Mouse (Mus musculus): ENCODE measurements around the gene Gjb1. TPM values are rescaled to one million over a fixed set of nuclear protein-coding genes. Genes with fewer than 3 reads are reported as not detected.
A peak's percentile ranks its signal among the peaks of the same experiment; 100 is the strongest.

Gene Gjb1
- polyA plus RNA-seq, 1 experiment = 88.8 TPM

DNA sequence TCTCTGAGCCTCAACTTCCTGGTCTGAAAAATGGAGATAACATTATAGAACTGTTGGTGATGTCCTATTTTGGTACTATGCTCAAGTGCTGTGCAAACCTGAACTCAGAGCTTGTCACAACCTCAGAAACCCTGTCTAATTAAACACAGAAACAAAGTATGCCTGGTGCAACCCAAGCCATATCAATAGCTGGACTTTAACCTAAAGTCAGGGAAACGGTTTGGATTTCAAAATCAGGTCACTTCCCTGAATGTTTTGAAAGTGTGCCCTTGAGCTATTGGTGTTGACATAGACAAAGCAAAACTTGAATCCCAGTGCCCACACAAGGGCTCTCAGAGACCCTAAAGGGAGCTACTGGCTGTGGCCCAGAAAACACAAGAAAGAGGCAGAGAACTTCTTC, 3.6 kb downstream of the Gjb1 start:
- Histone ChIP-seq H3K27me3 (ENCODE audit: control insufficient read depth, insufficient read depth, low read length) (no peaks in the 10 kb centered on the region), H3K4me1 (ENCODE audit: control insufficient read depth, insufficient read depth, insufficient read length, low read length) (no peaks in the 10 kb centered on the region; the same call in 1 of the 2 replicates), H3K4me3 (ENCODE audit: low read depth, low read length) (no peak overlapping the region), H3K27ac (ENCODE audit: insufficient read depth, low read depth, low read length) (peak overlapping the region; percentile 80; the same call in 1 of the 2 replicates), H3K36me3 (ENCODE audit: control insufficient read depth, insufficient read depth, low read length) (peaks cover 2% of the 10 kb centered on the region; the same call in 1 of the 2 replicates)
- TF ChIP-seq POLR2A (IDR thresholded peaks at IDR 0.05; ENCODE audit: low read depth, low read length) = no peak
- TF ChIP-seq CTCF (IDR thresholded peaks at IDR 0.05; ENCODE audit: extremely low read depth, insufficient read length, insufficient replicate concordance, low read depth, low read length) = no peak
- 25% methylated on average over 1 of the region's 1 CpGs for WGBS

DNA sequence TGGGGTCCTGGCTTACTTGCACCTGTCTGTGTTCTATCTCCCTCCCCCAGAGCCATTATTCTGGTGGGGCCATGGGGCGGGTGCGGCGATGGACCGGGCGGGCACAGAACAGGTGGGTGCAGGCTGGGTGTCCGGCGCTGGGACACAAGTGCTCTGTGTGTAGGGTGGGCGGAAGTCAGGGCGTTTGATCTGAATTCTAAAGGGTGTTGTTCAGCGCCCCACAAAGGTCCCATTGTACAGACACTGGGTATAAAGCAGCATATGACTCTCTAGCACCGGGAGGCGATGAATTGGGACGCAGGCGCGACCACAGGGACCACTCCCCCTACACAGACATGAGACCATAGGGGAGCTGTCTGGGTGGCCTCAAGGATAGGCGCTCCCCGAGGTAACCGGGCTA, 7.3 kb downstream of the Gjb1 start:
- H3K27me3 ChIP-seq (ENCODE audit: control insufficient read depth, insufficient read depth, low read length) = no peaks in the 10 kb centered on the region
- H3K27ac ChIP-seq (ENCODE audit: insufficient read depth, low read depth, low read length) = no peak overlapping the region
- H3K4me1 ChIP-seq (ENCODE audit: control insufficient read depth, insufficient read depth, insufficient read length, low read length) = no peaks in the 10 kb centered on the region; the same call in 1 of the 2 replicates
- peaks cover 2% of the 10 kb centered on the region; the same call in 1 of the 2 replicates for H3K36me3 ChIP-seq (ENCODE audit: control insufficient read depth, insufficient read depth, low read length)
- WGBS = 60% methylated on average over 18 of the region's 18 CpGs
- H3K4me3 ChIP-seq (ENCODE audit: low read depth, low read length) = no peak overlapping the region
- TF ChIP-seq POLR2A (IDR thresholded peaks at IDR 0.05; ENCODE audit: low read depth, low read length) = no peak
- no peak for TF ChIP-seq CTCF (IDR thresholded peaks at IDR 0.05; ENCODE audit: extremely low read depth, insufficient read length, insufficient replicate concordance, low read depth, low read length)

DNA sequence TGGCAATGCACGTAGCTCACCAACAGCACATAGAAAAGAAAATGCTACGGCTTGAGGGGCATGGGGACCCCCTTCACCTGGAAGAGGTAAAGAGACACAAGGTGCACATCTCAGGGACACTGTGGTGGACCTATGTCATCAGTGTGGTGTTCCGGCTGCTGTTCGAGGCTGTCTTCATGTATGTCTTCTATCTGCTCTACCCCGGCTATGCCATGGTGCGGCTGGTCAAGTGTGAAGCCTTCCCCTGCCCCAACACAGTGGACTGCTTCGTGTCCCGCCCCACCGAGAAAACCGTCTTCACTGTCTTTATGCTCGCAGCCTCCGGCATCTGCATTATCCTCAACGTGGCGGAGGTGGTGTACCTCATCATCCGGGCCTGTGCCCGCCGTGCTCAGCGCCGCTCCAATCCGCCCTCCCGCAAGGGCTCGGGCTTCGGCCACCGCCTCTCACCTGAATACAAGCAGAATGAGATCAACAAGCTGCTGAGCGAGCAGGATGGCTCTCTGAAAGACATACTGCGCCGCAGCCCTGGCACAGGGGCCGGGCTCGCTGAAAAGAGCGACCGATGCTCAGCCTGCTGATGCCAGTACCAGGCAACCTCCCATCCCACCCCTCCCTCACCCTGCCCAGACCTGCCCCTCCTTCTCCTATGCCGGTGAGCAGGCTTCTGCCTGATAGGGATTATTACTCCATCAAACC, 8.4 kb downstream of the Gjb1 start:
- H3K27ac ChIP-seq (ENCODE audit: insufficient read depth, low read depth, low read length) = no peak overlapping the region
- no peaks in the 10 kb centered on the region for H3K27me3 ChIP-seq (ENCODE audit: control insufficient read depth, insufficient read depth, low read length)
- H3K4me3 ChIP-seq (ENCODE audit: low read depth, low read length) = no peak overlapping the region
- H3K4me1 ChIP-seq (ENCODE audit: control insufficient read depth, insufficient read depth, insufficient read length, low read length) = no peaks in the 10 kb centered on the region; the same call in 1 of the 2 replicates
- TF ChIP-seq POLR2A (IDR thresholded peaks at IDR 0.05; ENCODE audit: low read depth, low read length) = no peak
- no peak for TF ChIP-seq CTCF (IDR thresholded peaks at IDR 0.05; ENCODE audit: extremely low read depth, insufficient read length, insufficient replicate concordance, low read depth, low read length)
- H3K36me3 ChIP-seq (ENCODE audit: control insufficient read depth, insufficient read depth, low read length) = peaks cover 2% of the 10 kb centered on the region; the same call in 1 of the 2 replicates
- WGBS = 63% methylated on average over 32 of the region's 32 CpGs

DNA sequence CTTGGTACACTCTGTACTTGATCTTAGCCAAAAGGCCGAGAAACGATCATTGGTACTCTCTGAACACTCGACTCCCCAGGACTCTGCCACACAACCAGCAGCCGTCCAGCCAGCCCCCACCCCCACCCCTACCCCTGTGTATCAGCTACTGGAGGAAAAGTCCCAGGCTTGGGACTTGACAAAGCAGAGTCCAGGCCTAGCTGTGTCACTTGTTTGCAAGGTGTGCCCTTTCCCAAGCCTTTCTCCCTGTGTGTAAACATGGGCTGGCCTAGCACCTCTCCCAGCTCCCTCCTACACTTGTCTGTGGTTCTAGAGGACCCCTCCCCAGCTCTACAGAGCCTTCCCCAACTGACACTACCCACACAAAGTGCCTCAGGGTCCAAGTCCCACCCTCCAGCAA, 10.0 kb downstream of the Gjb1 start:
- no peak overlapping the region for H3K27ac ChIP-seq (ENCODE audit: insufficient read depth, low read depth, low read length)
- no peak for TF ChIP-seq POLR2A (IDR thresholded peaks at IDR 0.05; ENCODE audit: low read depth, low read length)
- no peak for TF ChIP-seq CTCF (IDR thresholded peaks at IDR 0.05; ENCODE audit: extremely low read depth, insufficient read length, insufficient replicate concordance, low read depth, low read length)
- H3K36me3 ChIP-seq (ENCODE audit: control insufficient read depth, insufficient read depth, low read length) = peaks cover 2% of the 10 kb centered on the region; the same call in 1 of the 2 replicates

DNA sequence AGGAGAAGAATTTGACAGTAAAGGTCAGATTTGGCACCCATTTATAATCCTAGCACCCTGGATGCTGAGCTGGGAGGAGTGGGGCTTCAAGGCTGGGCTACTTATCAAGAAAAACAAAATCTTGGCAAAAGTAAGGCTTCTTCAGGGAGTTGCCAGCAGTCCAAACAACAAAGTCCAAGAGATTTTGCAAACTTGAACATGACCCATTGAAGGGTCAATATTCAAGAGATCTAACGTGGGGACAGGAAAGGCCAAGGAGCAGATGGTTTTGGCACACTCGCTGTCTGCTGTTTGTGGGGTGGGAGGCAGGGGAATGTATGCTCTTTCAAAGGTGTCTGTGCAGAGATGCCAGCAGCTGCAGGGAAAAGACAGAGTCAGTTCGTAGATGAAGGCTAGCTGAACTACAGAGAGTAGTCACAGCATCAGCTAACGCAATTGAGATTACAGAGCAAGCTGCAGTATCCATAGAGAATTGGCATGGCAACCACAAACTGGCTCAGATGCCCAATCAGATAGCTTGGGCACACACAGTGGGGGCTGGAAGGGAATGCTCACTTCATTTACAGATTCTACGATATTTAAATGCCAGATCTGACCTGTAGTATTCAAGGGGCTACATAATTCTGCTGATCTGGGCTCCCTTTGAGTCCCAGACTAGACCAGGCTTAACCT, 12.8 kb downstream of the Gjb1 start:
- Histone ChIP-seq H3K36me3 (ENCODE audit: control insufficient read depth, insufficient read depth, low read length) (peaks cover 2% of the 10 kb centered on the region; the same call in 1 of the 2 replicates), H3K4me1 (ENCODE audit: control insufficient read depth, insufficient read depth, insufficient read length, low read length) (no peaks in the 10 kb centered on the region), H3K27ac (ENCODE audit: insufficient read depth, low read depth, low read length) (no peak overlapping the region), H3K4me3 (ENCODE audit: low read depth, low read length) (no peak overlapping the region), H3K27me3 (ENCODE audit: control insufficient read depth, insufficient read depth, low read length) (no peaks in the 10 kb centered on the region)
- WGBS = 49% methylated on average over 5 of the region's 5 CpGs
- no peak for TF ChIP-seq CTCF (IDR thresholded peaks at IDR 0.05; ENCODE audit: extremely low read depth, insufficient read length, insufficient replicate concordance, low read depth, low read length)
- no peak for TF ChIP-seq POLR2A (IDR thresholded peaks at IDR 0.05; ENCODE audit: low read depth, low read length)

More for the DNA sequence above, 10.0 kb downstream of the Gjb1 start:
- Histone ChIP-seq H3K27me3 (ENCODE audit: control insufficient read depth, insufficient read depth, low read length) (no peaks in the 10 kb centered on the region), H3K4me1 (ENCODE audit: control insufficient read depth, insufficient read depth, insufficient read length, low read length) (no peaks in the 10 kb centered on the region), H3K4me3 (ENCODE audit: low read depth, low read length) (no peak overlapping the region)
- WGBS = 62% methylated on average over 4 of the region's 4 CpGs

DNA sequence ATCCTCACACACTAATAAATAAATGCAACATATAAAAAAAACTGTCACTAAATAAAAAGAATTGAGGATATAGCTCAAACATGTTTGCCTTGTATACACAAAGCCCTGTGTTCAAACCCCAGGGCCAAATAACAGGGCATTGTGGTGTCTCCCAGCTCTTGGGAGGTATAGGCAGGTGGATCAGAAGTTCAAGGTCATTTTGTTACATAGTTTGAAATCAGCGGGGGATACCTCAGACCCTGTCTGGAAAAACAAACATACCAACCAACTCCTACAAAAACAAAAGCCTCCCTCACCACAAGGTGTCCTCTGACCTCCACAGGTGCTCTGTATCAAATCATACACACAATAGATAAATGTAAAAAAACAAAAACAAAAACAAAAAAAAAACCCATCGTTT, 18.2 kb downstream of the Gjb1 start:
- no peaks in the 10 kb centered on the region for H3K4me1 ChIP-seq (ENCODE audit: control insufficient read depth, insufficient read depth, insufficient read length, low read length)
- no peak overlapping the region for H3K27ac ChIP-seq (ENCODE audit: insufficient read depth, low read depth, low read length)
- TF ChIP-seq CTCF (IDR thresholded peaks at IDR 0.05; ENCODE audit: extremely low read depth, insufficient read length, insufficient replicate concordance, low read depth, low read length) = no peak
- no peak for TF ChIP-seq POLR2A (IDR thresholded peaks at IDR 0.05; ENCODE audit: low read depth, low read length)
- H3K4me3 ChIP-seq (ENCODE audit: low read depth, low read length) = no peak overlapping the region
- H3K36me3 ChIP-seq (ENCODE audit: control insufficient read depth, insufficient read depth, low read length) = no peaks in the 10 kb centered on the region
- no peaks in the 10 kb centered on the region for H3K27me3 ChIP-seq (ENCODE audit: control insufficient read depth, insufficient read depth, low read length)
- 47% methylated on average over 2 of the region's 2 CpGs for WGBS

DNA sequence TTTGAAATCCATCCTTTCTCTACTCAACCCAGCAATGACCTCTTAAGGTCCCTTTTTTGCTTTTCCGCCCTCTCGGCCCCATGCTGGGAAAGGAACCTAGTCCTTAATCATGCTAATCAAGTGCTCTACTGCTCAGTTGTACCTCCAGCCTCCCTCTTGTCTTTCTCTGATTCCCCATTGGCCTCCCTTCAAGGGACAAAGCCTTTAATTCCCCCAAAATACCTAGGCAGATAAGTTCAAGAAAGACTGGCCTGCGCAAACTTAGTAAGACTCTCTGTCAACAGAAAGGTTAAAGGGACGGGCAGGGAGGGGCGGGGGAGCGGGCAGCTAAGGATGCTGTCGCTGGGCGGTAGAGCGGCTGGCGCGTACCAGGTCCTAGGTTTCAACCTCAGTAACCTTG, 20.3 kb downstream of the Gjb1 start:
- no peak for TF ChIP-seq CTCF (IDR thresholded peaks at IDR 0.05; ENCODE audit: extremely low read depth, insufficient read length, insufficient replicate concordance, low read depth, low read length)
- no peak for TF ChIP-seq POLR2A (IDR thresholded peaks at IDR 0.05; ENCODE audit: low read depth, low read length)
- H3K36me3 ChIP-seq (ENCODE audit: control insufficient read depth, insufficient read depth, low read length) = no peaks in the 10 kb centered on the region
- H3K4me3 ChIP-seq (ENCODE audit: low read depth, low read length) = no peak overlapping the region
- no peaks in the 10 kb centered on the region for H3K27me3 ChIP-seq (ENCODE audit: control insufficient read depth, insufficient read depth, low read length)
- WGBS = 59% methylated on average over 11 of the region's 11 CpGs
- no peaks in the 10 kb centered on the region for H3K4me1 ChIP-seq (ENCODE audit: control insufficient read depth, insufficient read depth, insufficient read length, low read length)
- H3K27ac ChIP-seq (ENCODE audit: insufficient read depth, low read depth, low read length) = no peak overlapping the region

All from small intestine, adult 2 months (tissue).